Mouse (Mus musculus) myocyte (in vitro differentiated cells): ENCODE measurements around the gene Sema4g.

Experiments
- CEBPB ChIP-seq: IDR thresholded peaks from 2 replicates; pipeline ENCODE4 v1.6.1; 2011; ENCODE audit warnings: mild to moderate bottlenecking, moderate library complexity; ENCODE audit not compliant: poor library complexity, insufficient read depth, severe bottlenecking
- E2F4 ChIP-seq: IDR thresholded peaks from one replicate; pipeline ENCODE4 v1.6.1; 2011; ENCODE audit warnings: mild to moderate bottlenecking, control low read depth, moderate library complexity; ENCODE audit not compliant: insufficient read depth
- POLR2A ChIP-seq: IDR thresholded peaks from one replicate; pipeline ENCODE4 v1.6.1; 2011; ENCODE audit warnings: low read depth, mild to moderate bottlenecking, control low read depth, moderate library complexity; ENCODE audit not compliant: insufficient read length
- POLR2AphosphoS2 ChIP-seq: IDR thresholded peaks from one replicate; pipeline ENCODE4 v1.6.1; 2011; ENCODE audit warnings: low read depth, control low read depth; ENCODE audit not compliant: insufficient read length
- TCF12 ChIP-seq: IDR thresholded peaks from one replicate; pipeline ENCODE4 v1.6.1; 2011; ENCODE audit warnings: mild to moderate bottlenecking, control low read depth; ENCODE audit not compliant: poor library complexity, insufficient read depth, severe bottlenecking
- TCF3 ChIP-seq: IDR thresholded peaks from one replicate; pipeline ENCODE4 v1.6.1; 2011; ENCODE audit warnings: low read depth, control low read depth; ENCODE audit not compliant: insufficient read length
- USF1 ChIP-seq: IDR thresholded peaks from one replicate; pipeline ENCODE4 v1.6.1; 2011; ENCODE audit warnings: low read depth, mild to moderate bottlenecking, control low read depth, moderate library complexity

DNA sequence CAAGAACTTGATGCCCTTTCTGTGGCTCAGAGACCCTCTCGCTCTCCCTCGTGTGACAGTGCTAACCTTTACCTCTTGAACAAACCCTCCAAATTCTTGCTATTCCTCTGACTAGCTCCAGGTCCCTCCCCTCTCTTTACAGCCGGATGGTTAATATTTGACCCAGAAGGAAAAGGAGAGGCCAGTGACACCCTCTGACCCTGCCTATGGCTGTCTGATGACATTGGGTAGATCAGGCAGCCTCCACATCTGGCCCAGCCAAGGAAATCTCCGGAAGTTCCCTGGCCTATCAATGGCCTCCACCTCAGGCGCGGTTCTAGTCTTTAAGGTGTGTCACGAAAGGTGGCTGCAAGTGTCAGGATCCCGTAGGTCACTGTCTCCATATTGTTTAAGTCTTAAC lies 2.1 kb downstream of the Sema4g start:
- TF ChIP-seq POLR2A (no peak), CEBPB (no peak), POLR2AphosphoS2 (no peak), USF1 (no peak), E2F4 (no peak), TCF3 (no peak), TCF12 (no peak)
